28 mouse cellular contexts compared by ENCODE assay signal in genomic region chr13:107608996-107609503, GRCm38 (mm10).
DNase-seq lines count a peak whose midpoint lies in the region; ATAC-seq and TF ChIP-seq lines count a peak whose summit lies in the region.
"Had no signal": no experiment of that assay in that cellular context is flagged by ENCODE, and none has a peak within 500 bp of the region (broad histone marks: within the 10 kb centered on the region; RNA-seq: fewer than 3 reads in every experiment).

No protein-coding gene starts in this region.

- no peaks in the 10 kb centered on the region for H3K9me3 ChIP-seq in kidney, postnatal 0 days (replicated peaks; ENCODE audit: low read length)
- no peaks in the 10 kb centered on the region for H3K9me3 ChIP-seq in forebrain, embryonic 13.5 days (replicated peaks)
- H3K9me3 ChIP-seq: heart, embryonic 10.5 days; neural tube, embryonic 13.5 days; stomach, embryonic 15.5 days had no signal

- no peaks in the 10 kb centered on the region for H3K4me1 ChIP-seq in kidney, postnatal 0 days (replicated peaks; ENCODE audit: insufficient read depth, low read length)
- H3K4me1 ChIP-seq in thymus, adult 2 months (replicated peaks; ENCODE audit: control insufficient read depth, insufficient read depth, low read length), result peaks cover 8% of the 10 kb centered on the region
- H3K4me1 ChIP-seq in forebrain, embryonic 13.5 days, result no peaks in the 10 kb centered on the region
- H3K4me1 ChIP-seq: forebrain, embryonic 12.5 days; neural tube, embryonic 13.5 days; stomach, embryonic 15.5 days had no signal

- TF ChIP-seq CTCF in kidney, postnatal 0 days (IDR thresholded peaks at IDR 0.05; ENCODE audit: low read depth), result peak; percentile 29; the same call in 1 of the 2 replicates
- peak; percentile 34; the same call in 1 of the 2 replicates for TF ChIP-seq CTCF in thymus, adult 2 months (IDR thresholded peaks at IDR 0.05; ENCODE audit: borderline replicate concordance, control insufficient read depth, extremely low read depth, insufficient read depth, low read length, poor library complexity)

- WGBS in kidney, postnatal 0 days, result 68% methylated on average over 3 of the region's 3 CpGs
- WGBS in thymus, adult 2 months, result 42% methylated on average over 3 of the region's 3 CpGs
- whole genome bisulfite sequencing in forebrain, embryonic 13.5 days, result 85% methylated on average over 3 of the region's 3 CpGs

- no peak for TF ChIP-seq POLR2A in thymus, adult 2 months (IDR thresholded peaks at IDR 0.05; ENCODE audit: control insufficient read depth, extremely low read depth, insufficient read depth, low read length, poor library complexity)

- H3K27ac ChIP-seq in kidney, postnatal 0 days, result no peak overlapping the region
- no peak overlapping the region for H3K27ac ChIP-seq in thymus, adult 2 months (ENCODE audit: control insufficient read depth, insufficient read depth, low read length)
- no peak overlapping the region for H3K27ac ChIP-seq in forebrain, embryonic 13.5 days
- H3K27ac ChIP-seq: forebrain, embryonic 12.5 days; heart, embryonic 10.5 days; hindbrain, embryonic 13.5 days; neural tube, embryonic 13.5 days; stomach, embryonic 15.5 days had no signal

- peak; percentile 11 for DNase-seq in CD4-positive, CD25-positive, alpha-beta regulatory T cell, adult 2 months (ENCODE audit: low read depth, low spot score)
- DNase-seq in kidney, postnatal 0 days (ENCODE audit: low spot score), result no peak
- no peak for DNase-seq in kidney, postnatal 4 days
- peak; percentile 55 for DNase-seq in thymus, adult 2 months
- DNase-seq in thymus, postnatal 36 days, result peak; percentile 44 to 71
- no peak for DNase-seq in T-cell, adult 2 months (ENCODE audit: low spot score)
- DNase-seq: adrenal gland, adult 2 months; adrenal gland, postnatal 36 days; cerebellum, adult 18-20 months; cerebellum, postnatal 10 days; gastrocnemius, postnatal 14 days; heart, postnatal 36 days; kidney, adult 9 months; kidney, postnatal 14 days; liver; lung, postnatal 36 days; retina, postnatal 1 day; right cerebral cortex, postnatal 14 days had no signal

- H3K27me3 ChIP-seq in kidney, postnatal 0 days (ENCODE audit: insufficient read depth, low read length), result no peaks in the 10 kb centered on the region
- H3K27me3 ChIP-seq in thymus, adult 2 months (ENCODE audit: control insufficient read depth, insufficient read depth, low read length), result no peaks in the 10 kb centered on the region
- H3K27me3 ChIP-seq in forebrain, embryonic 13.5 days, result no peaks in the 10 kb centered on the region
- H3K27me3 ChIP-seq: forebrain, embryonic 12.5 days; neural tube, embryonic 13.5 days; stomach, embryonic 15.5 days had no signal

- H3K36me3 ChIP-seq in kidney, postnatal 0 days (ENCODE audit: insufficient read depth, low read length), result no peaks in the 10 kb centered on the region
- no peaks in the 10 kb centered on the region for H3K36me3 ChIP-seq in thymus, adult 2 months (ENCODE audit: control insufficient read depth, insufficient read depth, low read length)
- no peaks in the 10 kb centered on the region for H3K36me3 ChIP-seq in forebrain, embryonic 13.5 days (ENCODE audit: poor library complexity, severe bottlenecking)
- H3K36me3 ChIP-seq: forebrain, embryonic 12.5 days; heart, embryonic 10.5 days; hindbrain, embryonic 13.5 days; neural tube, embryonic 13.5 days; stomach, embryonic 15.5 days had no signal

- no peak overlapping the region for H3K9ac ChIP-seq in kidney, postnatal 0 days (ENCODE audit: low read depth, low read length)
- no peak overlapping the region for H3K9ac ChIP-seq in forebrain, embryonic 13.5 days
- H3K9ac ChIP-seq: forebrain, embryonic 12.5 days; hindbrain, embryonic 13.5 days; neural tube, embryonic 13.5 days; stomach, embryonic 15.5 days had no signal

- H3K4me3 ChIP-seq in kidney, postnatal 0 days (replicated peaks; ENCODE audit: low read depth, low read length), result no peak overlapping the region
- no peak overlapping the region for H3K4me3 ChIP-seq in thymus, adult 2 months (ENCODE audit: control insufficient read depth, insufficient read depth, low read length)
- H3K4me3 ChIP-seq in forebrain, embryonic 13.5 days, result no peak overlapping the region
- H3K4me3 ChIP-seq: forebrain, embryonic 12.5 days; heart, embryonic 10.5 days; hindbrain, embryonic 13.5 days; neural tube, embryonic 13.5 days; stomach, embryonic 15.5 days had no signal

- no peak for ATAC-seq in CD4-positive, CD25-positive, alpha-beta regulatory T cell, adult 4 months
- ATAC-seq in kidney, postnatal 0 days (replicated peaks; ENCODE audit: low FRiP score, low read depth), result no peak
- ATAC-seq in forebrain, embryonic 13.5 days, result no peak
- ATAC-seq: activated CD4-positive, CD25-positive, alpha-beta regulatory T cell, adult 4 months; intestine, embryonic 16.5 days had no signal

- no peak overlapping the region for H3K4me2 ChIP-seq in kidney, postnatal 0 days (ENCODE audit: low read length)
- H3K4me2 ChIP-seq in forebrain, embryonic 13.5 days, result no peak overlapping the region
- H3K4me2 ChIP-seq: forebrain, embryonic 12.5 days; hindbrain, embryonic 13.5 days; midbrain, embryonic 11.5 days; neural tube, embryonic 13.5 days; stomach, embryonic 15.5 days had no signal

Comparison
In these comparisons a context has a peak if more than half of its experiments do, and no peak if none do; other contexts are left out.
1. DNase-seq: peak in CD4-positive, CD25-positive, alpha-beta regulatory T cell, adult 2 months (single experiment), thymus, adult 2 months (single experiment) and thymus, postnatal 36 days (2 of 2); none in kidney, postnatal 0 days (single experiment), kidney, postnatal 4 days (0 of 2) and T-cell, adult 2 months (single experiment).